Mouse (Mus musculus): ENCODE data around the gene Btbd17.

Gene Btbd17

GRCm38 (mm10) chr11:114803990-114804389 lies 8.2 kb upstream of the Btbd17 start:
- no peak for DNase-seq (ENCODE audit: low read depth)

GRCm38 (mm10) chr11:114802540-114803267 lies 7.0 kb upstream of the Btbd17 start:
- DNase-seq (ENCODE audit: low read depth): no peak

GRCm38 (mm10) chr11:114801906-114802305 lies 6.2 kb upstream of the Btbd17 start:
- DNase-seq (ENCODE audit: low read depth): no peak

- DNase-seq (ENCODE audit: low read depth): no peak
Observed at GRCm38 (mm10) chr11:114798624-114799023, 2.9 kb upstream of the Btbd17 start, which contains the start of gene Gpr142. Gpr142 (plus strand) TSS chr11:114798924.

- no peak for DNase-seq (ENCODE audit: low read depth)
Observed at GRCm38 (mm10) chr11:114797981-114798380, 2.2 kb upstream of the Btbd17 start.

GRCm38 (mm10) chr11:114797176-114797575 lies 1.4 kb upstream of the Btbd17 start:
- no peak for DNase-seq (ENCODE audit: low read depth)

GRCm38 (mm10) chr11:114795231-114795746 lies 456 bp downstream of the Btbd17 start:
- DNase-seq (ENCODE audit: low read depth): no peak

- no peak for DNase-seq (ENCODE audit: low read depth)
Observed at GRCm38 (mm10) chr11:114794691-114795090, 1.1 kb downstream of the Btbd17 start.

GRCm38 (mm10) chr11:114793868-114794545 lies 1.7 kb downstream of the Btbd17 start:
- DNase-seq (ENCODE audit: low read depth): no peak

- DNase-seq (ENCODE audit: low read depth): no peak
Observed at GRCm38 (mm10) chr11:114792931-114793494, 2.7 kb downstream of the Btbd17 start.

- no peak for DNase-seq (ENCODE audit: low read depth)
Observed at GRCm38 (mm10) chr11:114791891-114792411, 3.8 kb downstream of the Btbd17 start.

GRCm38 (mm10) chr11:114791351-114791889 lies 4.3 kb downstream of the Btbd17 start:
- DNase-seq (ENCODE audit: low read depth): no peak

- no peak for DNase-seq (ENCODE audit: low read depth)
Observed at GRCm38 (mm10) chr11:114790841-114791240, 4.9 kb downstream of the Btbd17 start.

- no peak for DNase-seq (ENCODE audit: low read depth)
Observed at GRCm38 (mm10) chr11:114790171-114790570, 5.6 kb downstream of the Btbd17 start.

- DNase-seq (ENCODE audit: low read depth): no peak
Observed at GRCm38 (mm10) chr11:114789716-114790115, 6.0 kb downstream of the Btbd17 start.

- DNase-seq (ENCODE audit: low read depth): peak; percentile 67
Observed at GRCm38 (mm10) chr11:114789061-114789714, 6.6 kb downstream of the Btbd17 start.

GRCm38 (mm10) chr11:114787611-114788010 lies 8.1 kb downstream of the Btbd17 start:
- no peak for DNase-seq (ENCODE audit: low read depth)

- no peak for DNase-seq (ENCODE audit: low read depth)
Observed at GRCm38 (mm10) chr11:114786326-114786725, 9.4 kb downstream of the Btbd17 start.

- no peak for DNase-seq (ENCODE audit: low read depth)
Observed at GRCm38 (mm10) chr11:114785892-114786291, 9.9 kb downstream of the Btbd17 start.

GRCm38 (mm10) chr11:114780076-114780475 lies 15.7 kb downstream of the Btbd17 start:
- DNase-seq (ENCODE audit: low read depth): no peak

- no peak for DNase-seq (ENCODE audit: low read depth)
Observed at GRCm38 (mm10) chr11:114771896-114772295, 23.8 kb downstream of the Btbd17 start.

GRCm38 (mm10) chr11:114769911-114770310 lies 25.8 kb downstream of the Btbd17 start:
- no peak for DNase-seq (ENCODE audit: low read depth)
